Mouse (Mus musculus): ENCODE measurements around the gene Orai1. TPM values are rescaled to one million over a fixed set of nuclear protein-coding genes. Genes with fewer than 3 reads are reported as not detected.
A peak's percentile ranks its signal among the peaks of the same experiment; 100 is the strongest.

Gene Orai1
- polyA plus RNA-seq, 1 experiment, result 10.8 TPM

DNA sequence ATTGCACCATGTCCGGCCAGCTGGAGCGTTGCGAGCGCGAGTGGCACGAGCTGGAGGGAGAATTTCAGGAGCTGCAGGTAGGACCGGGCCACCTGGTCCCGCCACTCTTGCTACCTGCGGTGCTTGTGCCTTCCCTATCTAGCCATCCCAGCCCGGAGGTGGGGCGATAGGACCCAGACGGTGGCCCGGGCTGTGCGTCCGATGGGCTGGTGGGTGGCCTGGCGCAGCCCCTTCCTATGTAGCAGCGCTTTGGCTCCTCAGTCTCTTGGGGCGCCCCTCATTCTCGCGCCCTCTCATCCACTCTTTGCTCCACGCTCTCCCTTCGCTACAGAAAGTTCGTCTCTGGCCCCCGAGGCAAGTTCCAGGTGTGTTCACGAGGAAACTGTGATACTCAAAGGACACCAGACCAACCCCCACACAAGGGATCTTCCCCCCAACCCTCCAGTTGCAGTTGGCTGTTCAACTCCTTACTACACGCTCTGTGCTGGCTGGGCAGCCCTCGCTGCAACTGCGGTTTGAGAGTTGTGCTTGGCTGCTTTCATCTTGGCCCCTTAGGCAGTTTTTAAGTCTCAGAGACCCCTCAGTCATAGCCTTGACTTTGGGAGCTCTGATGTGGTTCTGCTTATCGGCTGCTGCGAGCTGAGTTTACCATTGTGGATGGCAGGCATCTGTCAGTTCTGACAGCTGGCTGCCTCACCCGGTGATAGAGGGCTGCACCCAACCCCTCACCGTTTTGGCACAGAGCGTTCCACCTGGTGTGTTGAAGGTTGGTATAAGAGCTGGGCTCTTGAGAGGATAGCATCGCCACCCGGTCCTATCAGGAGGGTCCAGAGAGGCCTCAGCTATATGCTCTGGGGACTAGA lies 61.8 kb downstream of the Orai1 start:
- Histone ChIP-seq H3K79me3 (ENCODE audit: low read depth) (no peaks in the 10 kb centered on the region), H3ac (ENCODE audit: control insufficient read depth, insufficient read length, low read depth) (peak overlapping the region; percentile 70), H3K27me3 (ENCODE audit: control insufficient read depth, insufficient read depth, insufficient read length) (no peaks in the 10 kb centered on the region), H3K4me3 (ENCODE audit: insufficient read depth, poor library complexity, severe bottlenecking) (peak overlapping the region; percentile 37), H3K36me3 (ENCODE audit: control insufficient read depth, insufficient read depth) (no peaks in the 10 kb centered on the region), H3K79me2 (ENCODE audit: control insufficient read depth, insufficient read depth) (no peaks in the 10 kb centered on the region)
- TF ChIP-seq CTCF (IDR thresholded peaks at IDR 0.05; ENCODE audit: control insufficient read depth, insufficient read depth, insufficient read length), result no peak
- no peak for TF ChIP-seq CEBPB (IDR thresholded peaks at IDR 0.05; ENCODE audit: low read depth)
- TF ChIP-seq USF1 (IDR thresholded peaks at IDR 0.05; ENCODE audit: low read depth), result no peak
- TF ChIP-seq MYOD1 (IDR thresholded peaks at IDR 0.05; ENCODE audit: control insufficient read depth, insufficient read length, low read depth), result no peak
- no peak for TF ChIP-seq FOSL1 (IDR thresholded peaks at IDR 0.05; ENCODE audit: insufficient read depth, low read length, poor library complexity, severe bottlenecking)
- TF ChIP-seq MAX (IDR thresholded peaks at IDR 0.05), result no peak
- no peak for TF ChIP-seq MYOG (IDR thresholded peaks at IDR 0.05; ENCODE audit: control insufficient read depth, extremely low read depth, insufficient read length)

DNA sequence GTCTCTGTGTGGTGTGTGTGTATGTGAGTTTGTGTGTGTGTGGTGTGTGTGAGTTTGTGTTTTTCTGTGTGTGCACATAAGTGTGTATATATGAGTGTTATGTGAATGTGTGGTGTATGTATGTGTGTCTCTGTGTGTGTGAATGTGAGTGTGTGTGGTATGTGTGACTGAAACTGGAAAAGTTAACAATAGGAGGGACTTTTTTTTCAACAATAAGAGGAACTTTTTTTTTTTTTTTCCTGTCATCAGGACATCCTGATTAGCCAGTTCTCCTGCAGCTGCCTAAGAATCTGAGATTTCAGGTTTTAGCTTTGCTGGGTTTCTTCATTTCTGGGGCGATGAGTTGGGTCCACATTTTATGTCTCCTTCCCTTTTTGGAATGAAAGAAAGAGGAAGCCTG lies 64.7 kb downstream of the Orai1 start:
- Histone ChIP-seq H3K4me3 (ENCODE audit: insufficient read depth, poor library complexity, severe bottlenecking) (no peak overlapping the region), H3K79me3 (ENCODE audit: low read depth) (no peaks in the 10 kb centered on the region), H3ac (ENCODE audit: control insufficient read depth, insufficient read length, low read depth) (no peak overlapping the region), H3K27me3 (ENCODE audit: control insufficient read depth, insufficient read depth, insufficient read length) (no peaks in the 10 kb centered on the region), H3K36me3 (ENCODE audit: control insufficient read depth, insufficient read depth) (no peaks in the 10 kb centered on the region), H3K79me2 (ENCODE audit: control insufficient read depth, insufficient read depth) (no peaks in the 10 kb centered on the region)
- TF ChIP-seq MAX (IDR thresholded peaks at IDR 0.05) (no peak), MYOG (IDR thresholded peaks at IDR 0.05; ENCODE audit: control insufficient read depth, extremely low read depth, insufficient read length) (no peak), MYOD1 (IDR thresholded peaks at IDR 0.05; ENCODE audit: control insufficient read depth, insufficient read length, low read depth) (no peak), FOSL1 (IDR thresholded peaks at IDR 0.05; ENCODE audit: insufficient read depth, low read length, poor library complexity, severe bottlenecking) (no peak), USF1 (IDR thresholded peaks at IDR 0.05; ENCODE audit: low read depth) (no peak), CTCF (IDR thresholded peaks at IDR 0.05; ENCODE audit: control insufficient read depth, insufficient read depth, insufficient read length) (no peak)

DNA sequence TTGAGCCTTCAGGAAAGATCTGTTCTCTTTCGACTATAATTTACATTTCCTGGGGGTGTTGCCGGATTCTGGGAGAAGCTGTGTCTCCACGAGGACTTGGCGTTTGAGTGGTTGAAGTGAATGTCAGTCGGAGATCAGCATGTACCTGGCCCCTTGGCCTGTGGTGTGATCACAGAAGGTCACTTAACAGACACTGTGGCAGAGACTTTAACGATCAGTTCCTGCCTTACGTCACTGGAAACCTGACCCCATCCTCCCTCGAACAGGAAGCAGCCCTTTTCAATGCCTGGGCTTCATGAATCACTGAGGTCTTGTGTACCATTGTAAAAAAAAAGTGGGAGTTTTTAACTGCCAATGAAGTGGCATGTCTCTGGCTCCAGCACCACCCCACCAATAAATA lies 65.2 kb downstream of the Orai1 start:
- Histone ChIP-seq H3K4me3 (ENCODE audit: insufficient read depth, poor library complexity, severe bottlenecking) (no peak overlapping the region), H3K79me3 (ENCODE audit: low read depth) (no peaks in the 10 kb centered on the region), H3K79me2 (ENCODE audit: control insufficient read depth, insufficient read depth) (no peaks in the 10 kb centered on the region), H3K27me3 (ENCODE audit: control insufficient read depth, insufficient read depth, insufficient read length) (no peaks in the 10 kb centered on the region), H3ac (ENCODE audit: control insufficient read depth, insufficient read length, low read depth) (no peak overlapping the region), H3K36me3 (ENCODE audit: control insufficient read depth, insufficient read depth) (no peaks in the 10 kb centered on the region)
- TF ChIP-seq MYOD1 (IDR thresholded peaks at IDR 0.05; ENCODE audit: control insufficient read depth, insufficient read length, low read depth) (no peak), CTCF (IDR thresholded peaks at IDR 0.05; ENCODE audit: control insufficient read depth, insufficient read depth, insufficient read length) (no peak), FOSL1 (IDR thresholded peaks at IDR 0.05; ENCODE audit: insufficient read depth, low read length, poor library complexity, severe bottlenecking) (no peak), USF1 (IDR thresholded peaks at IDR 0.05; ENCODE audit: low read depth) (no peak)

Other genes with a start within 250 kb of the Orai1 start
- gene Camkk2, start 235.7 kb upstream of the Orai1 start, polyA plus RNA-seq (2012; fragmentation: generic; extraction: Trizol), result 15.4 TPM
- gene Anapc5, start 193.7 kb upstream of the Orai1 start, polyA plus RNA-seq (2012; fragmentation: generic; extraction: Trizol), result 223 TPM
- 8.1 TPM for gene Rnf34, start 165.0 kb upstream of the Orai1 start, polyA plus RNA-seq (2012; fragmentation: generic; extraction: Trizol)
- gene Kdm2b, start 25.3 kb upstream of the Orai1 start, polyA plus RNA-seq (2012; fragmentation: generic; extraction: Trizol), result 15.3 TPM
- not detected for gene Morn3, start 31.9 kb downstream of the Orai1 start, polyA plus RNA-seq (2012; fragmentation: generic; extraction: Trizol)
- 10.4 TPM for gene Tmem120b, start 53.3 kb downstream of the Orai1 start, polyA plus RNA-seq (2012; fragmentation: generic; extraction: Trizol)
- gene Rhof, start 117.6 kb downstream of the Orai1 start, polyA plus RNA-seq (2012; fragmentation: generic; extraction: Trizol), result 1.9 TPM
- 4.4 TPM for gene Setd1b, start 127.1 kb downstream of the Orai1 start, polyA plus RNA-seq (2012; fragmentation: generic; extraction: Trizol)
- 33.2 TPM for gene Psmd9, start 154.3 kb downstream of the Orai1 start, polyA plus RNA-seq (2012; fragmentation: generic; extraction: Trizol)
- not detected for gene Hpd, start 167.7 kb downstream of the Orai1 start, polyA plus RNA-seq (2012; fragmentation: generic; extraction: Trizol)
- 0.13 TPM for gene Wdr66, start 237.0 kb downstream of the Orai1 start, polyA plus RNA-seq (2012; fragmentation: generic; extraction: Trizol)

Measured in C2C12 (cell line).